Mouse (Mus musculus) hindbrain, postnatal 0 days (tissue): ENCODE measurements around the gene Kdm5b. TPM values are rescaled to one million over a fixed set of nuclear protein-coding genes. Genes with fewer than 3 reads are reported as not detected.

ENCODE experiments used
- ATAC-seq: fragments of 200-750 bp; cut with Nextera tagmentation; 2 replicates; pipeline ENCODE4 v1.8.0; 2017; ENCODE audit warnings: mild to moderate bottlenecking, moderate TSS enrichment, moderate library complexity
- DNase-seq: peaks from one replicate; pipeline ENCODE4 v3.0.0-alpha.2; 2015; ENCODE audit warnings: low spot score
- H3K27ac ChIP-seq: fragments of 300-500 bp; sonication (generic); 2 replicates; pipeline ENCODE4 v1.5.1; 2014; ENCODE audit warnings: mild to moderate bottlenecking
- H3K27me3 ChIP-seq: fragments of 300-500 bp; sonication (generic); 2 replicates; pipeline ENCODE4 v1.6.1; 2014; ENCODE audit warnings: low read length, mixed read lengths; ENCODE audit not compliant: insufficient read depth
- H3K36me3 ChIP-seq: fragments of 300-500 bp; sonication (generic); 2 replicates; pipeline ENCODE4 v1.6.1; 2014; ENCODE audit warnings: low read length, mixed read lengths; ENCODE audit not compliant: insufficient read depth
- H3K4me1 ChIP-seq: fragments of 300-500 bp; sonication (generic); 2 replicates; pipeline ENCODE4 v1.6.1; 2014; ENCODE audit warnings: antibody characterized with exemption, low read length, mixed read lengths; ENCODE audit not compliant: insufficient read depth
- H3K4me2 ChIP-seq: fragments of 300-500 bp; sonication (generic); 2 replicates; pipeline ENCODE4 v1.6.1; 2014; ENCODE audit warnings: low read depth, mild to moderate bottlenecking, low read length, moderate library complexity, mixed read lengths
- H3K4me3 ChIP-seq: fragments of 300-500 bp; sonication (generic); 2 replicates; pipeline ENCODE4 v1.5.1; 2014; ENCODE audit warnings: low read length
- H3K9ac ChIP-seq: fragments of 300-500 bp; sonication (generic); replicated peaks from 2 replicates; pipeline ENCODE4 v1.6.1; 2014; ENCODE audit warnings: mild to moderate bottlenecking, low read length, moderate library complexity, mixed read lengths
- H3K9me3 ChIP-seq: fragments of 300-500 bp; sonication (generic); 2 replicates; pipeline ENCODE4 v1.6.1; 2016; ENCODE audit warnings: low read length, mixed read lengths
- CTCF ChIP-seq: IDR thresholded peaks from 2 replicates; pipeline ENCODE4 v1.5.1; 2016; ENCODE audit warnings: antibody characterized with exemption, control low read depth, low read depth
- WGBS: fragments of 180-500 bp; shearing (Covaris S2); extraction: QIAGEN DNeasy Blood & Tissue Kit; methylation state at CpG from one replicate; pipeline ENCODE4 v1.1.7; 2014; 5-methylcytosine and 5-hydroxymethylcytosine counted together
- polyA plus RNA-seq: library from polyadenylated mRNA; unstranded; fragments of >200 nt; fragmentation: Nextera tagmentation; extraction: Ambion mirVana; gene quantifications from 2 replicates; pipeline ENCODE4 v1.2.1, GENCODE M21; 2015
- total RNA-seq: library from RNA; depleted of rRNA; stranded (reverse); fragments of >200 nt; gene quantifications from 2 replicates; pipeline ENCODE4 v1.2.3, GENCODE M21; 2014

Kdm5b gene
- total and polyA plus RNA-seq, 2 experiments from 2014 or later = 42.1 to 59.2 TPM

DNA sequence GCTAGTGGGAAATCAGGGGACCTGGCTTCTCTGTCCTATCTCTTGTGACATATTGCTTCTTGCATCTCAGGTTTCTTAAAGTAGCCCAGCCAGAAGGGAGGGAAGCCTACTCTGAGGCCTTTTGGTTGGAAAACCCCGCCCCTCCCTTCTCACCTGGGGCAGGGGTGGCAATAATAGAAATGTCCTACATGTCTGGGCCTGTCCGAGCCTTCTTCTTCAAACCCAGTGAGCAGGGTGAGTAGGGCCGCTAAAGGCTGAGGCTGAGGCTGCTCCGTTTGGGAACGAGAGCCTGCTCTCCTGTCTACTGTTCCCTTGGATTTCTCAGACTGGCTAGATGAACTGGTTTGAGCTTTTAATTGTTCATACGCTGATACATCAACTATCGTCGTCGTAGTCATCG is 19.4 kb upstream of the Kdm5b start:
- Histone ChIP-seq H3K27me3 (no peaks in the 10 kb centered on the region), H3K9me3 (no peaks in the 10 kb centered on the region), H3K27ac (no peak overlapping the region), H3K4me3 (no peak overlapping the region), H3K9ac (no peak overlapping the region), H3K4me1 (no peaks in the 10 kb centered on the region), H3K4me2 (no peak overlapping the region), H3K36me3 (no peaks in the 10 kb centered on the region)
- ATAC-seq = no peak
- DNase-seq = no peak
- no peak for TF ChIP-seq CTCF
- 93% methylated on average over 10 of the region's 10 CpGs for WGBS

DNA sequence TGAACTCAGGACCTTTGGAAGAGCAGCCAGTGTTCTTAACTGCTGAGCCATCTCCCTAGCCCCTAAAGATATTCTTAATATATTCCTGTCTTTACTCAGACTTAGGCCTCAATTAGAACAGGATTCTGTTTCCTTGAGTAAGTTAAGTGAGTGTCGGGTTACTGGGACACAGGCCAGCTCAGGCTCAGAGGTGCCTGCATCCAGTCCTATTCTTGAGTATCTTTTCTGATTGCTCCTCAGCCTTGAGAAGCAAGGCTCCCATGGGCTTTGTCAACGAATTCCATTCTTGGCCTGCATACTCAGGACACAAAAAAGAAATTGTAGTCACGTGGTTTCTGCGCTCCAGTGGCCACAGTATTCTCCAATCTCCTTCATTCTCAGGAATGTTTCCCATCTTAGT is 11.7 kb upstream of the Kdm5b start:
- 68% methylated on average over 4 of the region's 4 CpGs for WGBS
- no peak overlapping the region for H3K4me2 ChIP-seq
- DNase-seq = no peak

DNA sequence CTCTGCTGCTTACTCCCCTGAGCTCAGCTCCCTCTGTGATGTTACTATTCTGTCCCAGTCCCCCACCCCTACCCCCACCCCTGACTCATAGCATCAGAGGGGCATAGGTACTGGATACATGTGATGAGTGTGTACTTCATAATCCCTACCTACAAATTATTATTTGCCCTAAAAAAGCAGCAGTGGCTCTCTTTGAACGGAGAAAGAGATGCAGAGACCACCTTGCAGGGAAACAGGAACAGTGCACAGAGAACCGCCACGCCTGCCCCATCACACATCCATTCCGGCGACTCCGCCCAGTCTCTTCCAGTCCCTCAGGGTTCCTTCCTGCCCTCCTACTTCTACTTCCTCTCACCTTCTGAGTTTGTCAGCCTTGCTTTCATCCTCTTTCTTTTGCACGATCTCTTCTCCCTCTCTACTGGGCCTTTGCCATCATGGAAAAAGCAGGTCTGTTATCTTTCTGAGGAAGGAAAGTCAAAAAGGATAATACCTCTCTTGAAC is 10.3 kb upstream of the Kdm5b start, which contains the start of gene Mgat4e:
Mgat4e (minus strand) TSS at position 51 of the 501 bp plus-strand sequence.
- Histone ChIP-seq H3K27ac (no peak within 1 kb of the TSS), H3K9me3 (no peaks in the 10 kb centered on the region), H3K4me3 (no peak within 1 kb of the TSS), H3K27me3 (no peaks in the 10 kb centered on the region), H3K4me1 (no peaks in the 10 kb centered on the region), H3K36me3 (no peaks in the 10 kb centered on the region), H3K4me2 (no peak within 1 kb of the TSS), H3K9ac (no peak within 1 kb of the TSS)
- no peak for TF ChIP-seq CTCF
- ATAC-seq (no peak), DNase-seq (no peak)
- WGBS = 63% methylated on average over 7 of the region's 7 CpGs

More for the DNA sequence above, 11.7 kb upstream of the Kdm5b start:
- Histone ChIP-seq H3K27ac (no peak overlapping the region), H3K27me3 (no peaks in the 10 kb centered on the region), H3K36me3 (no peaks in the 10 kb centered on the region), H3K9ac (no peak overlapping the region), H3K4me1 (no peaks in the 10 kb centered on the region), H3K9me3 (no peaks in the 10 kb centered on the region), H3K4me3 (no peak overlapping the region)
- no peak for TF ChIP-seq CTCF
- ATAC-seq = no peak

DNA sequence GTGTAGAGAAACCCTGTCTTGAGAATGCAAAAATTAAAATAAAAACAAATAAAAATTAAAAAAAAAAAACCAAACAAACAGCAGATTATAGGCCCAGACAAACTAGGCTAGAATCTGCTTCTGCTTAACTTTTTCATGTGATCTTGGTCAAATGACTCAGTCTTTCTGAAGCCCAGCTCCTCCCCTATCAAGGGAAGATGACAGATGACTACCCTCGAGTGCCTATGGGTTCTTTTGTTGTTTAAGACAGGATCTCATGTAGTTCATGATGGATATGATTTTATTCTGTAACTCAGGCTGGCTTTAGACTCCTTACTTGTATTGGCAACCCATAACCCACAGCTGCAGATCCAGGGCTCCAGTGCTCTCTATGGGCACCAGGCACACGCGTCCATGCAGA is 8.1 kb upstream of the Kdm5b start:
- no peak for TF ChIP-seq CTCF
- no peak overlapping the region for H3K4me2 ChIP-seq
- ATAC-seq = no peak
- no peak overlapping the region for H3K4me3 ChIP-seq
- H3K9me3 ChIP-seq = no peaks in the 10 kb centered on the region
- H3K9ac ChIP-seq = no peak overlapping the region
- H3K27ac ChIP-seq = no peak overlapping the region
- H3K36me3 ChIP-seq = no peaks in the 10 kb centered on the region
- H3K4me1 ChIP-seq = peaks cover 5% of the 10 kb centered on the region; the same call in 1 of the 2 replicates
- WGBS = 76% methylated on average over 3 of the region's 3 CpGs
- DNase-seq = no peak
- no peaks in the 10 kb centered on the region for H3K27me3 ChIP-seq

DNA sequence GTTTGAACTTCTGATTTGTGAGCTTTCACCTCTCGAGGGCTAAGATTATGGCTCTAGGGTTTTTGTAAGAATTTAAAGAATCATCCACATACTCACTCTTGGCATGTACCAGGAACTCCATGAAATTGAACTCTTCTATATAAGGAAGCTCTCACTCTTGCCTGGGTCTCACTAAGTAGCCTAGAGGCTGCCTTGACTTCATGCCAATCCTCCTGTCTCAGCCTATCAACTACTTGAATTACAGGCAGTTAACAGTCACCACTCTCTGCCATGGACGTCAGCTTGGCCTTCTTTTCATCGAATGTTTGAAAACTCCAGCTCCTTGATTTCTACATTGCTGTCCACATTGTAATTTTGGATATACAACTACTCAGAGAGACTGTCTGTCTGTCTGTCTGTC is 7.6 kb upstream of the Kdm5b start:
- WGBS = 73% methylated on average over 3 of the region's 3 CpGs
- no peak overlapping the region for H3K9ac ChIP-seq
- no peak overlapping the region for H3K27ac ChIP-seq
- peaks cover 5% of the 10 kb centered on the region; the same call in 1 of the 2 replicates for H3K4me1 ChIP-seq
- no peak overlapping the region for H3K4me2 ChIP-seq
- H3K36me3 ChIP-seq = no peaks in the 10 kb centered on the region
- no peaks in the 10 kb centered on the region for H3K9me3 ChIP-seq
- no peak overlapping the region for H3K4me3 ChIP-seq
- no peak for TF ChIP-seq CTCF
- DNase-seq (no peak), ATAC-seq (no peak)
- no peaks in the 10 kb centered on the region for H3K27me3 ChIP-seq

DNA sequence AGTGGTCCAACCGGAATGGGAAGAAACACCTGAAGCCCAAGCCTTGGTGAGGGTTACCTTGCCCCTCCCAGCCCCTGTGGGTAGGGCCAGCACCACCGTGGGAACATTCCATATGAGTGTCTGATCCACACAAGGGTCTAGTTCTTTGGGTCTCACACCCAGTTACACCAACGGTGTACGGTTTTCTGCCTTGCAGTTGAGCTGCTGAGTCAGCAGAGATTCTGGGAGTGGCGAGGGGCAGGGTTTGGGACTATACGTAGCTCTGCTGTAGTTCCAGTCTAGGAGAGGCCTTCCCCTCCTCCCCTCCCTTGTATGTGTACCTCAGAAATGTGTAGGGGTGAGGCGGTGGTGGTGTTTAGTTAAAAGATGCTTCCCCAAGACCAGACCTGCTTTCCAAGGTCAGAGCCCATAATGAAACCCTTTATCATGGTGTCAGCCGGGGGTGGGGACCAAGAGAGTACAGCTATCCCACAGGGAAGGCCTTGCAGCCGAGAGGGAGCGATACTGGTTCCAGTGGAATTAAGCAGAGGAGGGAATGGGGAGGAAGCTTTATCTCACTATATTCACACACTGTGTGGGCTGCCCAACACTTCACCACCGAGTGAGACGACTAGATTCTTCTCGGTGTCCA is 4.6 kb upstream of the Kdm5b start:
- no peak for ATAC-seq
- Histone ChIP-seq H3K4me1 (peaks cover 5% of the 10 kb centered on the region; the same call in 1 of the 2 replicates), H3K9me3 (no peaks in the 10 kb centered on the region), H3K36me3 (no peaks in the 10 kb centered on the region), H3K9ac (no peak overlapping the region; the same call in 1 of the 2 replicates), H3K4me3 (no peak overlapping the region; the same call in 1 of the 2 replicates), H3K27me3 (no peaks in the 10 kb centered on the region), H3K4me2 (peak overlapping the region; percentile 65), H3K27ac (0 out of 2 replicates have a peak overlapping the region, but pooled peaks have one; percentile 87)
- no peak for TF ChIP-seq CTCF
- 34% methylated on average over 13 of the region's 13 CpGs for WGBS
- no peak for DNase-seq
